Mouse (Mus musculus) heart, adult 2 months (tissue): Measurements from ENCODE around the gene Trp73.

ENCODE experiments used
- CTCF ChIP-seq: fragments of 200-600 bp; IDR thresholded peaks from 2 replicates; pipeline ENCODE4 v1.8.1; 2022; ENCODE audit warnings: antibody characterized with exemption, mild to moderate bottlenecking, moderate library complexity
- POLR2A ChIP-seq: fragments of 200-500 bp; IDR thresholded peaks from 2 replicates; pipeline ENCODE4 v1.6.1; 2011; ENCODE audit warnings: mild to moderate bottlenecking, low read depth, low read length, control low read depth; ENCODE audit not compliant: insufficient read depth

GRCm38 (mm10) chr4:154099361-154099760 is 40.6 kb downstream of the Trp73 start:
- TF ChIP-seq CTCF, result no peak
- no peak for TF ChIP-seq POLR2A
